In the genomic region with DNA sequence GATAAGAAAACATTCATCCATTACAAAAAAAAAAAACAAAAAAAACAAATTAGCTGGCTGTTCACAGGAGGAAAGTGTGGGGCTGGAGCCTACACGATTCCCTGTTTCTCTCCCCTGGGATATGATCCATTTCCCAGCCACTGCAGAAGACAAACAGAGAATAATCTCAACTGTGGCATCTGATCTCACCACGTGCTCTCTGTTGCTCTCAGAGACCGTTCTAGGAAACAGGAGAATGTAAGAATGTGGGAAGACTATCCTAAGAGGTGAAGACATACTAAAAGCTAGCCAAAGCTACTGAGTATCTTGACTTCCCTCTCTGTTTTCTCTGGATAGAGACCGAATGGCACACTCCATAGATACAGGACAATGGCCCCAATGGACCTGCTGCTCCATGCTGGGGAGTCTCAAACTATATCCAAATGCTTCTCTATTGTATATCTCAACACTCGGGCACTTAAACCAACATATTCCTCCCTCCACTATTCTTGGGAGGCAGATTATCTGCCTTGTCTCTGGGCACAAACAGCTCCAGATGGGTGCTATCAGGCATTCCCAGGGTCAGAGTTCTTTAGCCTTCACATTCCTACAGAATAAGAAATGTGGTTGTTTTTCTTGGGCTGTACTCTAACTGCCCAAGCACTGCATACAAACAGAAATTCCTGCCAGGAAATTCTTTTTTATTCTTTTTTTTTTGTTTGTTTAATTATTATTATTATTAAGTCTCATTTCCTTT, we compare ENCODE assay signal across 23 mouse cellular contexts. TPM values are rescaled to one million over a fixed set of nuclear protein-coding genes. Genes with fewer than 3 reads are reported as not detected.
DNase-seq lines count a peak whose midpoint lies in the region; ATAC-seq and TF ChIP-seq lines count a peak whose summit lies in the region.
"Had no signal": no experiment of that assay in that cellular context is flagged by ENCODE, and none has a peak within 500 bp of the region (broad histone marks: within the 10 kb centered on the region; RNA-seq: fewer than 3 reads in every experiment).

No protein-coding gene starts in this region.

- peak; percentile 30 for DNase-seq in kidney, adult 11 months
- no peak for DNase-seq in kidney, adult 18-20 months
- no peak for DNase-seq in testis, postnatal 10 days (ENCODE audit: low spot score)
- DNase-seq in cerebellum, postnatal 14 days = no peak
- DNase-seq: adrenal gland, postnatal 14 days; cerebellum, adult 8-10 months; heart, postnatal 36 days; layer of hippocampus, adult 9-11 months; lung, postnatal 10 days had no signal

- no peaks in the 10 kb centered on the region for H3K9me3 ChIP-seq in kidney, embryonic 15.5 days (replicated peaks)
- no peaks in the 10 kb centered on the region for H3K9me3 ChIP-seq in intestine, embryonic 16.5 days (ENCODE audit: control insufficient read depth, low read length)
- H3K9me3 ChIP-seq: embryonic facial prominence, embryonic 15.5 days; forebrain, embryonic 15.5 days; G1E; liver, embryonic 15.5 days; megakaryocyte, embryonic 14.5 days; midbrain, embryonic 13.5 days; neural tube, embryonic 12.5 days had no signal

- no peak for TF ChIP-seq POLR2A in testis, adult 2 months (IDR thresholded peaks at IDR 0.05; ENCODE audit: control insufficient read depth, low read depth, low read length)
- no peak for TF ChIP-seq POLR2A in myocyte (IDR thresholded peaks at IDR 0.05; ENCODE audit: insufficient read length, low read depth)

- H3K79me2 ChIP-seq in myocyte (ENCODE audit: control insufficient read depth, insufficient read depth) = peaks cover 85% of the 10 kb centered on the region

- no peak overlapping the region for H3K4me3 ChIP-seq in testis, adult 2 months (ENCODE audit: control insufficient read depth, low read depth, low read length)
- H3K4me3 ChIP-seq in kidney, embryonic 15.5 days (replicated peaks) = no peak overlapping the region
- no peak overlapping the region for H3K4me3 ChIP-seq in myocyte
- H3K4me3 ChIP-seq in intestine, embryonic 16.5 days (ENCODE audit: low read length) = no peak overlapping the region
- H3K4me3 ChIP-seq: embryonic facial prominence, embryonic 15.5 days; forebrain, embryonic 15.5 days; left cerebral cortex, adult 2 months; liver, embryonic 15.5 days; megakaryocyte, embryonic 14.5 days; midbrain, embryonic 13.5 days; neural tube, embryonic 12.5 days had no signal

- no peaks in the 10 kb centered on the region for H3K36me3 ChIP-seq in testis, adult 2 months (ENCODE audit: control insufficient read depth, insufficient read depth, low read length)
- no peaks in the 10 kb centered on the region for H3K36me3 ChIP-seq in kidney, embryonic 15.5 days
- no peaks in the 10 kb centered on the region for H3K36me3 ChIP-seq in myocyte (ENCODE audit: control insufficient read depth, insufficient read depth)
- no peaks in the 10 kb centered on the region for H3K36me3 ChIP-seq in intestine, embryonic 16.5 days (ENCODE audit: control insufficient read depth, insufficient read depth, low read length)
- H3K36me3 ChIP-seq: embryonic facial prominence, embryonic 15.5 days; forebrain, embryonic 15.5 days; G1E; liver, embryonic 15.5 days had no signal

- 33% methylated on average over 5 of the region's 5 CpGs for WGBS in kidney, embryonic 15.5 days
- WGBS in intestine, embryonic 16.5 days = 61% methylated on average over 5 of the region's 5 CpGs

- H3K9ac ChIP-seq in kidney, embryonic 15.5 days = no peak overlapping the region
- no peak overlapping the region for H3K9ac ChIP-seq in intestine, embryonic 16.5 days (ENCODE audit: low read depth, low read length)
- H3K9ac ChIP-seq: embryonic facial prominence, embryonic 15.5 days; forebrain, embryonic 15.5 days; hindbrain, embryonic 14.5 days; liver, embryonic 15.5 days; midbrain, embryonic 13.5 days; neural tube, embryonic 12.5 days had no signal

- H3K4me2 ChIP-seq in kidney, embryonic 15.5 days = no peak overlapping the region
- peak overlapping the region; percentile 12 for H3K4me2 ChIP-seq in myocyte (ENCODE audit: low read depth)
- H3K4me2 ChIP-seq in intestine, embryonic 16.5 days (ENCODE audit: low read depth, low read length) = no peak overlapping the region
- H3K4me2 ChIP-seq: embryonic facial prominence, embryonic 15.5 days; forebrain, embryonic 15.5 days; hindbrain, embryonic 14.5 days; liver, embryonic 15.5 days; midbrain, embryonic 13.5 days; neural tube, embryonic 12.5 days had no signal

- H3K4me1 ChIP-seq in testis, adult 2 months (ENCODE audit: control insufficient read depth, insufficient read depth, low read length) = peaks cover 2% of the 10 kb centered on the region; the same call in 1 of the 2 replicates
- H3K4me1 ChIP-seq in kidney, embryonic 15.5 days = peaks cover 64% of the 10 kb centered on the region
- peaks cover 8% of the 10 kb centered on the region; the same call in 1 of the 2 replicates for H3K4me1 ChIP-seq in intestine, embryonic 16.5 days (ENCODE audit: control insufficient read depth, insufficient read depth, low read length)
- H3K4me1 ChIP-seq: forebrain, embryonic 15.5 days; liver, embryonic 15.5 days had no signal

- no peak for TF ChIP-seq CTCF in testis, adult 2 months (IDR thresholded peaks at IDR 0.05; ENCODE audit: control insufficient read depth, insufficient read depth, insufficient replicate concordance, low read depth, low read length)

- H3K27me3 ChIP-seq in testis, adult 2 months (ENCODE audit: control insufficient read depth, insufficient read depth, low read length) = no peaks in the 10 kb centered on the region
- H3K27me3 ChIP-seq in kidney, embryonic 15.5 days = no peaks in the 10 kb centered on the region
- no peaks in the 10 kb centered on the region for H3K27me3 ChIP-seq in myocyte (ENCODE audit: control insufficient read depth, insufficient read depth, insufficient read length)
- no peaks in the 10 kb centered on the region for H3K27me3 ChIP-seq in intestine, embryonic 16.5 days (replicated peaks; ENCODE audit: control insufficient read depth, insufficient read depth, low read length)
- H3K27me3 ChIP-seq: CH12.LX; embryonic facial prominence, embryonic 15.5 days; forebrain, embryonic 15.5 days; liver, embryonic 15.5 days; megakaryocyte, embryonic 14.5 days; midbrain, embryonic 13.5 days; neural tube, embryonic 12.5 days had no signal

- no peak for ATAC-seq in kidney, embryonic 15.5 days (replicated peaks; ENCODE audit: low FRiP score)
- ATAC-seq in intestine, embryonic 16.5 days = no peak
- ATAC-seq: forebrain, embryonic 15.5 days; midbrain, embryonic 13.5 days had no signal

- H3K27ac ChIP-seq in testis, adult 2 months (ENCODE audit: control insufficient read depth, insufficient read depth, low read depth, low read length) = peak overlapping the region; percentile 71
- H3K27ac ChIP-seq in kidney, embryonic 15.5 days = peak overlapping the region; percentile 89
- H3K27ac ChIP-seq in intestine, embryonic 16.5 days (ENCODE audit: low read length) = no peak overlapping the region
- H3K27ac ChIP-seq: embryonic facial prominence, embryonic 15.5 days; forebrain, embryonic 15.5 days; hindbrain, embryonic 14.5 days; left cerebral cortex, adult 2 months; liver, embryonic 15.5 days; midbrain, embryonic 13.5 days; neural tube, embryonic 12.5 days had no signal

- H3ac ChIP-seq in myocyte (ENCODE audit: control insufficient read depth, insufficient read length) = no peak overlapping the region

TF ChIP-seq in myocyte, 11 proteins besides CTCF, POLR2A, EP300 and RAD21:
- no peak for TF ChIP-seq TCF12 (IDR thresholded peaks at IDR 0.05; ENCODE audit: insufficient read depth, poor library complexity, severe bottlenecking)
- TF ChIP-seq POLR2AphosphoS2 (IDR thresholded peaks at IDR 0.05; ENCODE audit: insufficient read length, low read depth) = no peak
- TF ChIP-seq MAX (IDR thresholded peaks at IDR 0.05; ENCODE audit: low read depth) = no peak
- TF ChIP-seq TCF3 (IDR thresholded peaks at IDR 0.05; ENCODE audit: insufficient read length, low read depth) = no peak
- TF ChIP-seq MYOG (IDR thresholded peaks at IDR 0.05; ENCODE audit: control insufficient read depth in 1 of 3, insufficient read depth in 1 of 3, insufficient read length in 2 of 3, low read depth in 2 of 3) = no peak
- TF ChIP-seq USF1 (IDR thresholded peaks at IDR 0.05; ENCODE audit: low read depth) = no peak
- no peak for TF ChIP-seq REST (IDR thresholded peaks at IDR 0.05; ENCODE audit: insufficient read depth, insufficient read length)
- no peak for TF ChIP-seq CEBPB (IDR thresholded peaks at IDR 0.05; ENCODE audit: insufficient read depth, poor library complexity, severe bottlenecking)
- TF ChIP-seq SRF (IDR thresholded peaks at IDR 0.05; ENCODE audit: control insufficient read depth, insufficient read length, low read depth) = no peak
- no peak for TF ChIP-seq E2F4 (IDR thresholded peaks at IDR 0.05; ENCODE audit: insufficient read depth)
- TF ChIP-seq MYOD1 (IDR thresholded peaks at IDR 0.05; ENCODE audit: control insufficient read depth in 1 of 3, insufficient read length in 2 of 3, low read depth in 2 of 3) = no peak

RNA-seq across cellular contexts. Expression of a gene that starts 50.5 kb away (rescaled TPM):
- polyA plus RNA-seq in testis, adult 2 months (2012; rRNA removed) = 66.8 and 80.0 TPM in 2 replicates
- polyA plus RNA-seq in kidney, embryonic 15.5 days (2015; fragmentation: Nextera tagmentation; extraction: Ambion mirVana) = 66.4 and 67.8 TPM in 2 replicates
- polyA plus RNA-seq in myocyte (2012; fragmentation: generic; extraction: Trizol) = 27.4 TPM
- 11.5 and 11.7 TPM in 2 replicates for polyA plus RNA-seq in intestine, embryonic 16.5 days (2015; fragmentation: Nextera tagmentation; extraction: Ambion mirVana)
- polyA plus RNA-seq: G1E had no signal
